Mouse (Mus musculus): ENCODE measurements around the gene Atp13a3. TPM values are rescaled to one million over a fixed set of nuclear protein-coding genes. Genes with fewer than 3 reads are reported as not detected.

Gene Atp13a3
- polyA plus RNA-seq, 2 experiments, result 15.4 to 31.8 TPM

DNA sequence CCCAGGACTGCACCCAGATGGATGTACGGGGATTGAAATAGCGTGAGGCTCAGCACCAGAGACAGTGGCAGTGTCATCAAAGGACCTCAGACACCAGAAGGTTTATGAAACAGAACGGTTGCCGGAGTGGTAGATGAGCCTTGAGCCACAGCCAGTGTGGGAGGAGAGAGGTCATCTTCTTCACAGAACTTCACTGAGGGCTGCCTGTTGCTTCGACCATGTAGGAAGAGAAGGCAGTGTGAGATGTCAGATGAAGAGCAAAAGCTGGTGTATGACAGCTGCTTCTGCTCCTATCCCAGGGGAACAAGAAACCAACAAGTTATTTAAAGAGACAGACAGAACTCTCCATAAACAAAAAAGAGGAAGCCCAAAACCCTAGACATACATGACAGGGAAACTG, 101.5 kb downstream of the Atp13a3 start:
- 67% methylated on average over 5 of the region's 5 CpGs for WGBS
- DNase-seq (ENCODE audit: low spot score) (no peak), ATAC-seq (ENCODE audit: low FRiP score, low read depth) (no peak)
- Histone ChIP-seq H3K4me2 (replicated peaks; ENCODE audit: low read depth, low read length, severe bottlenecking) (no peak overlapping the region), H3K9me3 (ENCODE audit: control insufficient read depth, low read length) (no peaks in the 10 kb centered on the region), H3K27ac (replicated peaks; ENCODE audit: low read depth, low read length) (no peak overlapping the region), H3K36me3 (ENCODE audit: control insufficient read depth, insufficient read depth, low read length) (no peaks in the 10 kb centered on the region), H3K9ac (ENCODE audit: low read depth, low read length, severe bottlenecking) (no peak overlapping the region), H3K4me1 (ENCODE audit: control insufficient read depth, insufficient read depth, low read length) (peaks cover 9% of the 10 kb centered on the region; the same call in 1 of the 2 replicates), H3K4me3 (replicated peaks; ENCODE audit: low read length) (no peak overlapping the region), H3K27me3 (ENCODE audit: control insufficient read depth, insufficient read depth, low read length) (peaks cover 31% of the 10 kb centered on the region)
- no peak for TF ChIP-seq POLR2A (IDR thresholded peaks at IDR 0.05; ENCODE audit: borderline replicate concordance, extremely low read depth, insufficient read depth, insufficient read length)

GRCm38 (mm10) chr16:30303411-30303810, 102.4 kb downstream of the Atp13a3 start:
- Histone ChIP-seq H3K27me3 (ENCODE audit: control insufficient read depth, insufficient read depth, low read length) (peaks cover 22% of the 10 kb centered on the region), H3K4me1 (ENCODE audit: control insufficient read depth, insufficient read depth, low read length) (peaks cover 3% of the 10 kb centered on the region; the same call in 1 of the 2 replicates), H3K27ac (replicated peaks; ENCODE audit: low read depth, low read length) (no peak overlapping the region), H3K9ac (ENCODE audit: low read depth, low read length, severe bottlenecking) (no peak overlapping the region), H3K36me3 (ENCODE audit: control insufficient read depth, insufficient read depth, low read length) (no peaks in the 10 kb centered on the region), H3K4me2 (replicated peaks; ENCODE audit: low read depth, low read length, severe bottlenecking) (no peak overlapping the region), H3K4me3 (replicated peaks; ENCODE audit: low read length) (no peak overlapping the region), H3K9me3 (ENCODE audit: control insufficient read depth, low read length) (no peaks in the 10 kb centered on the region)
- ATAC-seq (ENCODE audit: low FRiP score, low read depth), result no peak
- no peak for DNase-seq (ENCODE audit: low spot score)
- 54% methylated on average over 2 of the region's 2 CpGs for WGBS
- TF ChIP-seq POLR2A (IDR thresholded peaks at IDR 0.05; ENCODE audit: borderline replicate concordance, extremely low read depth, insufficient read depth, insufficient read length), result no peak

DNA sequence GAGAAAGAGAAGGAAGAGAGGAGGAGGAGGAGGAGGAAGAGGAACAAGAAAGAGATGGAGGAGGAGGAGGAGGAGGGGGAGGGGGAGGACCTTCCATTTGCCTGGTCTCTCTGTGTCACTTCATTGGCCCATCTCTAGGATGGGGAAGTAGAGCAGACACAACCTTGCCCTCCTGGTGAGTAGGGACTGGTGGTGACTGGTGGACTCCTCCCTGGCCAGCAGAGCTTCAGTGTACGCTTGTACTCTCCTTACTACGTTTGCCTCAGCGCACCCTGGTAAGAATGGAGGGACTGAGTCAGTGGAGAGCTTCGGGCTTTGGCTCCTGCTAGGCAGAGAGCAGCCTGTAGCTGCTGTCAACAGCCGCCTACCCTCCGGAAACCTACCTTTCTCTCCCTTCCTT, 103.1 kb downstream of the Atp13a3 start:
- no peak overlapping the region for H3K9ac ChIP-seq (ENCODE audit: low read depth, low read length, severe bottlenecking)
- H3K36me3 ChIP-seq (ENCODE audit: control insufficient read depth, insufficient read depth, low read length), result no peaks in the 10 kb centered on the region
- TF ChIP-seq POLR2A (IDR thresholded peaks at IDR 0.05; ENCODE audit: borderline replicate concordance, extremely low read depth, insufficient read depth, insufficient read length), result no peak
- H3K4me2 ChIP-seq (replicated peaks; ENCODE audit: low read depth, low read length, severe bottlenecking), result no peak overlapping the region
- peaks cover 15% of the 10 kb centered on the region for H3K27me3 ChIP-seq (ENCODE audit: control insufficient read depth, insufficient read depth, low read length)
- no peaks in the 10 kb centered on the region for H3K9me3 ChIP-seq (ENCODE audit: control insufficient read depth, low read length)
- DNase-seq (ENCODE audit: low spot score) (no peak), ATAC-seq (ENCODE audit: low FRiP score, low read depth) (no peak)
- WGBS, result 82% methylated on average over 6 of the region's 6 CpGs
- no peaks in the 10 kb centered on the region for H3K4me1 ChIP-seq (ENCODE audit: control insufficient read depth, insufficient read depth, low read length)
- H3K4me3 ChIP-seq (replicated peaks; ENCODE audit: low read length), result no peak overlapping the region
- no peak overlapping the region for H3K27ac ChIP-seq (replicated peaks; ENCODE audit: low read depth, low read length)

DNA sequence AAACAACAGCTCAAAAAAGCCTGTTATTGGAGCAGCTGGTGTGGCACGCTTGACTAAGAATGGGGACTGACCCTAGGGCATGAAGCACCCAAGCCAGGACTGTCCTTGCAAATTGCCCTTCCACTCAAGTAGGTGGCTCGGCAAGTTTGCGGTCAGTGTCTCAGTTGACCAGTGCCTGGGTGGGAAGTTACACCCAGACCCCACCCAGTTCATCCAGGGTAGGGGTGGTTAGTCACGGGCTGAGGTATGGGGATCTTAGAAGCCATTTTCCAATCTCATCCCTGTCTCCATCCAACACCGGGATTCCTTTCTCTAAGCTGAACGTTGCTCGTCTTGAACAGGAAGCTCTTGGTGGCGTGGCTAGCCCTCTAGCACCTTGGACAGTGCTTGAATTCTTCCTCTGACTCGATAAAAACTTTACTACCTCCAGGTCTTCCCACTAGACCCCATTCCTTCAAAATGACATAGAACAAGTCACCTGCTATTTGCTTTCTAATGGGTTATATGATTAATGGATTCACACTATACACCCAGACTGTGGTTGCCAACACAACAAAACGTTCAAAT, 106.0 kb downstream of the Atp13a3 start:
- Histone ChIP-seq H3K4me3 (replicated peaks; ENCODE audit: low read length) (no peak overlapping the region), H3K9ac (ENCODE audit: low read depth, low read length, severe bottlenecking) (no peak overlapping the region), H3K4me1 (ENCODE audit: control insufficient read depth, insufficient read depth, low read length) (no peaks in the 10 kb centered on the region), H3K27me3 (ENCODE audit: control insufficient read depth, insufficient read depth, low read length) (0 out of 2 replicates have a peak, but pooled peaks cover 5% of the 10 kb centered on the region), H3K27ac (replicated peaks; ENCODE audit: low read depth, low read length) (no peak overlapping the region), H3K9me3 (ENCODE audit: control insufficient read depth, low read length) (no peaks in the 10 kb centered on the region), H3K4me2 (replicated peaks; ENCODE audit: low read depth, low read length, severe bottlenecking) (no peak overlapping the region), H3K36me3 (ENCODE audit: control insufficient read depth, insufficient read depth, low read length) (no peaks in the 10 kb centered on the region)
- WGBS, result 68% methylated on average over 10 of the region's 10 CpGs
- no peak for ATAC-seq (ENCODE audit: low FRiP score, low read depth)
- DNase-seq (ENCODE audit: low spot score), result no peak
- no peak for TF ChIP-seq POLR2A (IDR thresholded peaks at IDR 0.05; ENCODE audit: borderline replicate concordance, extremely low read depth, insufficient read depth, insufficient read length)

DNA sequence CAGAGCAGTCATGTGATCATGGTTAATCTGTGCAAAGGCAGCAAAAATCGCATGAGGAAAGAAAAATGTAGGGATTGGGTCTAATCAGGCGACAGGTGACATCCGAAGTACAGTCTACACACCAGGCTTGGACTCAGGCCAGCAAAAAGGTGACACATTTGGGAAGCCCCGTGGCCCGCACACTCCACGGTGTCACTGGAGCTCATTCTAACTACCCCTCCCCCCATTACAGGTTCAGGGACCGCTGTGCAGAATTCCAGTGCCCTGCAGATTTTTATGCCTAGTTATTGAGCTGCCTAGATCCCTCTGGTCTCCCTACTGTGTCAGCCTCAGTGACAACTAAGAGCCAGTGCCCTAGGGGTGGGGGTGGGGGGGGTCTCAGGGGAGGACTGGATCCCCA, 108.3 kb downstream of the Atp13a3 start:
- H3K9me3 ChIP-seq (ENCODE audit: control insufficient read depth, low read length), result no peaks in the 10 kb centered on the region
- H3K4me3 ChIP-seq (replicated peaks; ENCODE audit: low read length), result no peak overlapping the region
- H3K9ac ChIP-seq (ENCODE audit: low read depth, low read length, severe bottlenecking), result no peak overlapping the region
- H3K4me2 ChIP-seq (replicated peaks; ENCODE audit: low read depth, low read length, severe bottlenecking), result no peak overlapping the region
- H3K27ac ChIP-seq (replicated peaks; ENCODE audit: low read depth, low read length), result no peak overlapping the region
- 87% methylated on average over 7 of the region's 7 CpGs for WGBS
- no peak for ATAC-seq (ENCODE audit: low FRiP score, low read depth)
- no peaks in the 10 kb centered on the region for H3K4me1 ChIP-seq (ENCODE audit: control insufficient read depth, insufficient read depth, low read length)
- no peak for DNase-seq (ENCODE audit: low spot score)
- 0 out of 2 replicates have a peak, but pooled peaks cover 5% of the 10 kb centered on the region for H3K27me3 ChIP-seq (ENCODE audit: control insufficient read depth, insufficient read depth, low read length)
- H3K36me3 ChIP-seq (ENCODE audit: control insufficient read depth, insufficient read depth, low read length), result no peaks in the 10 kb centered on the region
- TF ChIP-seq POLR2A (IDR thresholded peaks at IDR 0.05; ENCODE audit: borderline replicate concordance, extremely low read depth, insufficient read depth, insufficient read length), result no peak

Measured in limb, embryonic 14.5 days (tissue).